Mouse (Mus musculus): Measurements from ENCODE around the gene Nat8f6. TPM values are rescaled to one million over a fixed set of nuclear protein-coding genes. Genes with fewer than 3 reads are reported as not detected.
"Not testable (repeated sequence)": the region's sequence is repeated elsewhere in the genome, so short reads cannot be mapped to it uniquely, and the experiment has no call there.

The Nat8f6 gene
- total and polyA plus RNA-seq, 3 experiments, result not detected

- not testable (repeated sequence) for H3K27me3 ChIP-seq (ENCODE audit: insufficient read depth, low read length); ATAC-seq (ENCODE audit: extremely low read depth, insufficient number of reproducible peaks, low FRiP score, poor library complexity, severe bottlenecking); H3K4me1 ChIP-seq (ENCODE audit: insufficient read depth, low read depth, low read length)
Observed at GRCm38 (mm10) chr6:85834504-85835100, 13.8 kb upstream of the Nat8f6 start.

DNA sequence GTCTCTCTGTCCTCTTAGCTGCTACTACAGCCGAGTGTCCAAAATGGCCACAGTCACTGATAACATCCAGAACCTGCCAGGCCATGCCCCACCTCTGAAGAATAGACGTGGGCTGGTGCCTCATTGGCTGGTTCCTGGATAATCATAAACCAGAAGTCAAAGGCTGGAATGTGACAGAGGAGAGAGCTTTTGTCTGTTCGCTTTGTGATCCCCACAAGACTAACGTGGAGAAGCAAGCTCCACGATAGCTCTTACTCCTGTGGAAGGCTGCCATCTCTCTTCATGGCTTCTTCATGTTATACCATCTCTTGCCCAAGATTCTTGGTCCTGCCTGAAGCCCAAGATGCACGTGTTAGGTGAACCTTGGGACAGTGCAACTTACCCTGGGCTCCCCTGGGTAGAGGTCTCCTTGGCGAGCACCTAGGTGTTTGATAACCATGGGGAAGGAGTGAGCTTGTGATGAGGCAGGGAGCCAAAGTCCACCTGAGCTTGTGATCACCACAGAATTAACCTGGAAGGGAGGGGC, 11.1 kb upstream of the Nat8f6 start, which contains the start of gene Nat8:
Gene Nat8 (minus strand): TSS at position 287 of the 526 bp plus-strand sequence.
- DNase-seq (ENCODE audit: low spot score) (no peak), ATAC-seq (ENCODE audit: extremely low read depth, insufficient number of reproducible peaks, low FRiP score, poor library complexity, severe bottlenecking) (no peak)
- Histone ChIP-seq H3K36me3 (replicated peaks) (no peaks in the 10 kb centered on the region), H3K9me3 (replicated peaks) (no peaks in the 10 kb centered on the region), H3K4me3 (ENCODE audit: low read depth, low read length) (no peak within 1 kb of the TSS), H3K4me1 (ENCODE audit: insufficient read depth, low read depth, low read length) (no peaks in the 10 kb centered on the region), H3K27me3 (ENCODE audit: insufficient read depth, low read length) (no peaks in the 10 kb centered on the region)
- TF ChIP-seq GATA2 (IDR thresholded peaks at IDR 0.05; ENCODE audit: borderline replicate concordance, low read depth, low read length) (no peak), GATA1 (IDR thresholded peaks at IDR 0.05; ENCODE audit: borderline replicate concordance, low read length) (no peak)

More at GRCm38 (mm10) chr6:85834504-85835100, 13.8 kb upstream of the Nat8f6 start:
- H3K4me3 ChIP-seq (ENCODE audit: low read depth, low read length); H3K9me3 ChIP-seq (replicated peaks); H3K36me3 ChIP-seq (replicated peaks); DNase-seq (ENCODE audit: low spot score): not testable (repeated sequence)

DNA sequence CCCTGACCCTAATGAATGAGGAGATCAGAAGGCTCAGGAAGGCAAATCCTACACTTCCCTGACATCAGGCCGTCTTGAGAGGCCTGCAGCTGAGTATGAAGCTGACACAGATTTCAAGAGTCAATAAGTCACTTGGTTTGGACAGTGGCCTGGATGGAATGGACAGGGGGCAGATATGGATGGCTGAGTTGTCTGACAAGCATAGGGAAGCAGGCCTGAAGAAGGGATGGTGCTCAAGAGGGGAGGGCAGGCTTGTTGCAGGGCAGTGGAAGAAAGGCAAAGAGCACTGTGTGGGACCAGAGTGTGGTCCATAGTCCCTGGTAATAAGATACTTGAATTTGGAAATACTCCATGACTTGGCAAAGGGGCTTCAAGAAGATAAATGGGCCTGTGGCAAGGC, 8.7 kb upstream of the Nat8f6 start:
- DNase-seq (ENCODE audit: low spot score) (no peak), ATAC-seq (ENCODE audit: extremely low read depth, insufficient number of reproducible peaks, low FRiP score, poor library complexity, severe bottlenecking) (no peak)
- no peaks in the 10 kb centered on the region for H3K27me3 ChIP-seq (ENCODE audit: insufficient read depth, low read length)

DNA sequence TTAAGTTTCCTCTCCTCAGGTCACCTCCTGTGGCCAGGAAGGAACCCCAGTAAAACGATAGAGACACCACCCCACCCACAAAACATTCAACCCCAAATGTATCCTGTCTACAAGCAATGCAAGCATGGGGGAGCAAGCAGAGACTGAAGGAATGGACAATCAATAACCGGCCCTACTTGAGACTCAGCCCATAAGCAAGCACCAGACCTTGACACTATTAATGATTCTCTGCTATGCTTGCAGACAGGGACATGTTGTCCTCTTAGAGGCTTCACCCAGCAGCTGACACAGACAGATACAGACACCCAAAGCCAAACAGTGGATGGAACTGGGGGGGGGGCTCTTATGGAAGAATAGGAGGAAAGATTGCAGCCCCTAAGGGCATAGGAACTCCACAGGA, 5.1 kb upstream of the Nat8f6 start:
- no peaks in the 10 kb centered on the region for H3K4me1 ChIP-seq (ENCODE audit: insufficient read depth, low read depth, low read length)
- no peak for TF ChIP-seq GATA2 (IDR thresholded peaks at IDR 0.05; ENCODE audit: borderline replicate concordance, low read depth, low read length)
- no peak for TF ChIP-seq GATA1 (IDR thresholded peaks at IDR 0.05; ENCODE audit: borderline replicate concordance, low read length)
- TF ChIP-seq POLR2AphosphoS5 (IDR thresholded peaks at IDR 0.05; ENCODE audit: insufficient replicate concordance, low read depth, low read length), result no peak
- TF ChIP-seq CTCF (IDR thresholded peaks at IDR 0.05; ENCODE audit: low read depth, low read length), result no peak
- TF ChIP-seq TAL1 (conservative IDR thresholded peaks at IDR 0.05; ENCODE audit: low read depth, low read length), result no peak
- no peaks in the 10 kb centered on the region for H3K9me3 ChIP-seq (replicated peaks)
- no peak overlapping the region for H3K4me3 ChIP-seq (ENCODE audit: low read depth, low read length)
- DNase-seq (ENCODE audit: low spot score), result no peak
- peaks cover 3% of the 10 kb centered on the region; the same call in 1 of the 2 replicates for H3K27me3 ChIP-seq (ENCODE audit: insufficient read depth, low read length)
- H3K36me3 ChIP-seq (replicated peaks), result no peaks in the 10 kb centered on the region
- ATAC-seq (ENCODE audit: extremely low read depth, insufficient number of reproducible peaks, low FRiP score, poor library complexity, severe bottlenecking), result no peak

More for the DNA sequence above, 8.7 kb upstream of the Nat8f6 start:
- H3K9me3 ChIP-seq (replicated peaks), result no peaks in the 10 kb centered on the region
- no peak for TF ChIP-seq TAL1 (conservative IDR thresholded peaks at IDR 0.05; ENCODE audit: low read depth, low read length)
- no peak for TF ChIP-seq POLR2AphosphoS5 (IDR thresholded peaks at IDR 0.05; ENCODE audit: insufficient replicate concordance, low read depth, low read length)
- no peak for TF ChIP-seq GATA1 (IDR thresholded peaks at IDR 0.05; ENCODE audit: borderline replicate concordance, low read length)
- no peak for TF ChIP-seq CTCF (IDR thresholded peaks at IDR 0.05; ENCODE audit: low read depth, low read length)
- TF ChIP-seq GATA2 (IDR thresholded peaks at IDR 0.05; ENCODE audit: borderline replicate concordance, low read depth, low read length), result no peak
- H3K4me1 ChIP-seq (ENCODE audit: insufficient read depth, low read depth, low read length), result no peaks in the 10 kb centered on the region
- H3K36me3 ChIP-seq (replicated peaks), result no peaks in the 10 kb centered on the region
- H3K4me3 ChIP-seq (ENCODE audit: low read depth, low read length), result no peak overlapping the region

DNA sequence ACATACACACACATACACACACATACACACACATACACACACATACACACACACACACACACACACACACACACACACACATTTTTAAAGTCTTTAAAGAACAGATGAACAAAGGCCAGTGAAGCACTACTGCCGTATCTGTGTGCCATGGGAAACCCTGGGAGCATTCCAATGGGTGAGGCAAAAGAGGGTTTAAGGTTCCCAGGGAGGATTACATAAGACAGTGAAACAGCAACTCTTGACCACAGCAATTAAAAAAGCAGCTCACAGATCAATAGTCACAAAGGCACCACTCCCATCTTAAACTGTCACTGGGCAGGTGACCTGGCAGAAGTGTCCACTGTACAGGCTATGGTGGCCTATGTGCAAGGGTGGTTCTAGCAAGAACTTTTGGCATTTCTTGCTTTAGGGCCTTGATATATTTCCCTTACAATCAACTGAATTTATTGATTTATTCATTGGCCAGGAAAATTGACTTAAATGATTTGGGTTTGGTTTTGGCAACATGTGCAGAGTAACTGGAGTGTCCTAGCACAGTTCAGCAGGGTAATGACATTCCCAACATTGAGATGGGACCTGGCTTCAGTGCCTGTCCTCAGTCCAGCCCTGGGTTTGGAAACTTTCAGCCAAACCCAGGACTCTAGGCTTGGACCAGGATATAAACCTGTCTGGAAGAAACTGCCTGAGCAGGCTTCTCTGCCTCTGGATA, 2.8 kb upstream of the Nat8f6 start:
- no peak for ATAC-seq (ENCODE audit: extremely low read depth, insufficient number of reproducible peaks, low FRiP score, poor library complexity, severe bottlenecking)
- no peak overlapping the region for H3K4me3 ChIP-seq (ENCODE audit: low read depth, low read length)
- TF ChIP-seq TAL1 (conservative IDR thresholded peaks at IDR 0.05; ENCODE audit: low read depth, low read length), result no peak
- TF ChIP-seq CTCF (IDR thresholded peaks at IDR 0.05; ENCODE audit: low read depth, low read length), result no peak
- no peak for TF ChIP-seq GATA2 (IDR thresholded peaks at IDR 0.05; ENCODE audit: borderline replicate concordance, low read depth, low read length)
- no peak for TF ChIP-seq POLR2AphosphoS5 (IDR thresholded peaks at IDR 0.05; ENCODE audit: insufficient replicate concordance, low read depth, low read length)
- TF ChIP-seq GATA1 (IDR thresholded peaks at IDR 0.05; ENCODE audit: borderline replicate concordance, low read length), result no peak
- H3K9me3 ChIP-seq (replicated peaks), result no peaks in the 10 kb centered on the region
- DNase-seq (ENCODE audit: low spot score), result no peak
- H3K27me3 ChIP-seq (ENCODE audit: insufficient read depth, low read length), result peaks cover 3% of the 10 kb centered on the region; the same call in 1 of the 2 replicates
- H3K4me1 ChIP-seq (ENCODE audit: insufficient read depth, low read depth, low read length), result no peaks in the 10 kb centered on the region
- H3K36me3 ChIP-seq (replicated peaks), result no peaks in the 10 kb centered on the region

GRCm38 (mm10) chr6:85822286-85822685, 1.5 kb upstream of the Nat8f6 start:
- Histone ChIP-seq H3K4me3 (ENCODE audit: low read depth, low read length) (no peak overlapping the region), H3K4me1 (ENCODE audit: insufficient read depth, low read depth, low read length) (no peaks in the 10 kb centered on the region), H3K27me3 (ENCODE audit: insufficient read depth, low read length) (peaks cover 3% of the 10 kb centered on the region; the same call in 1 of the 2 replicates), H3K9me3 (replicated peaks) (no peaks in the 10 kb centered on the region), H3K36me3 (replicated peaks) (no peaks in the 10 kb centered on the region)
- no peak for TF ChIP-seq CTCF (IDR thresholded peaks at IDR 0.05; ENCODE audit: low read depth, low read length)
- no peak for TF ChIP-seq POLR2AphosphoS5 (IDR thresholded peaks at IDR 0.05; ENCODE audit: insufficient replicate concordance, low read depth, low read length)
- TF ChIP-seq GATA1 (IDR thresholded peaks at IDR 0.05; ENCODE audit: borderline replicate concordance, low read length), result no peak
- TF ChIP-seq GATA2 (IDR thresholded peaks at IDR 0.05; ENCODE audit: borderline replicate concordance, low read depth, low read length), result no peak
- TF ChIP-seq TAL1 (conservative IDR thresholded peaks at IDR 0.05; ENCODE audit: low read depth, low read length), result no peak
- ATAC-seq (ENCODE audit: extremely low read depth, insufficient number of reproducible peaks, low FRiP score, poor library complexity, severe bottlenecking) (no peak), DNase-seq (ENCODE audit: low spot score) (no peak)
